In the genomic region with DNA sequence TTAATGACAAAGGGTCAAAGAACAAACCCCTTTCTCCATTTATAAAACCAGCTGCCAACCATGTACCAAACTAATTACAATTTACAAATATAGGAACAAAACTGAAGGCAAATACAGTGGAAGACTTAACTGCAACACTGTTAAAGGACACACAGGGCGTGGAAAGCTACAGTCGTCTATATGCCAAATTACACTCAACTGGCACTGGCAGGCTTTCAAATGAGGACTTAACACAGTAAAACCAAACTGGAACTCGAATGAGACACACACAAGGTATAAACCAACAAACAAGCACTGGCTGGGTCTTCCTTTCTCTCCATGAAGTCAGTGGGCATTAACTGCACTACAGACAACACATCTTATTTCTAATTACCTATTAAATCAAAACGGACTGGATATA, we compare ENCODE assay signal across 26 mouse cellular contexts.
DNase-seq lines count a peak whose midpoint lies in the region; ATAC-seq and TF ChIP-seq lines count a peak whose summit lies in the region.
"Had no signal": no experiment of that assay in that cellular context is flagged by ENCODE, and none has a peak within 500 bp of the region (broad histone marks: within the 10 kb centered on the region; RNA-seq: fewer than 3 reads in every experiment).

No protein-coding gene starts in this region.

- no peak for TF ChIP-seq CTCF in layer of hippocampus, adult 2 months (conservative IDR thresholded peaks at IDR 0.05)

- no peak overlapping the region for H3K9ac ChIP-seq in forebrain, embryonic 14.5 days (ENCODE audit: low read length)
- H3K9ac ChIP-seq in forebrain, embryonic 13.5 days, result no peak overlapping the region
- H3K9ac ChIP-seq: embryonic facial prominence, embryonic 13.5 days; embryonic facial prominence, embryonic 15.5 days; forebrain, embryonic 12.5 days had no signal

- 64% methylated on average over 4 of the region's 4 CpGs for WGBS in forebrain, embryonic 14.5 days
- WGBS in forebrain, embryonic 13.5 days, result 63% methylated on average over 4 of the region's 4 CpGs

- no peaks in the 10 kb centered on the region for H3K4me1 ChIP-seq in forebrain, embryonic 14.5 days (ENCODE audit: control insufficient read depth, insufficient read depth, low read length)
- H3K4me1 ChIP-seq in forebrain, embryonic 13.5 days, result 0 out of 2 replicates have a peak, but pooled peaks cover under 1% of the 10 kb centered on the region
- H3K4me1 ChIP-seq: embryonic facial prominence, embryonic 15.5 days had no signal

- no peaks in the 10 kb centered on the region for H3K27me3 ChIP-seq in forebrain, embryonic 14.5 days (replicated peaks; ENCODE audit: control insufficient read depth, insufficient read depth, low read length)
- H3K27me3 ChIP-seq in forebrain, embryonic 13.5 days, result no peaks in the 10 kb centered on the region
- H3K27me3 ChIP-seq: CH12.LX; embryonic facial prominence, embryonic 13.5 days; embryonic facial prominence, embryonic 15.5 days; forebrain, embryonic 12.5 days; Patski had no signal

- no peak overlapping the region for H3K27ac ChIP-seq in forebrain, embryonic 14.5 days (ENCODE audit: low read depth, low read length)
- H3K27ac ChIP-seq in forebrain, embryonic 13.5 days, result no peak overlapping the region
- H3K27ac ChIP-seq in layer of hippocampus, adult 2 months, result peak overlapping the region; percentile 55
- H3K27ac ChIP-seq: embryonic facial prominence, embryonic 13.5 days; embryonic facial prominence, embryonic 15.5 days; forebrain, embryonic 10.5 days; forebrain, embryonic 12.5 days had no signal

- no peak for ATAC-seq in forebrain, embryonic 14.5 days
- ATAC-seq in forebrain, embryonic 13.5 days, result no peak
- ATAC-seq: activated CD4-positive, CD25-positive, alpha-beta regulatory T cell, adult 4 months; CD4-positive, CD25-positive, alpha-beta regulatory T cell, adult 4 months; forebrain, embryonic 16.5 days; Patski had no signal

- H3K9me3 ChIP-seq in forebrain, embryonic 14.5 days (replicated peaks; ENCODE audit: control insufficient read depth, low read length), result no peaks in the 10 kb centered on the region
- H3K9me3 ChIP-seq in forebrain, embryonic 13.5 days (replicated peaks), result 0 out of 2 replicates have a peak, but pooled peaks cover 7% of the 10 kb centered on the region
- H3K9me3 ChIP-seq: embryonic facial prominence, embryonic 13.5 days; embryonic facial prominence, embryonic 15.5 days; G1E had no signal

- H3K36me3 ChIP-seq in forebrain, embryonic 14.5 days (ENCODE audit: control insufficient read depth, insufficient read depth, low read length), result peaks cover 18% of the 10 kb centered on the region
- peaks cover 18% of the 10 kb centered on the region for H3K36me3 ChIP-seq in forebrain, embryonic 13.5 days (ENCODE audit: poor library complexity, severe bottlenecking)

- no peak overlapping the region for H3K4me3 ChIP-seq in forebrain, embryonic 14.5 days (ENCODE audit: low read depth, low read length)
- H3K4me3 ChIP-seq in forebrain, embryonic 13.5 days, result no peak overlapping the region
- no peak overlapping the region for H3K4me3 ChIP-seq in layer of hippocampus, adult 2 months
- H3K4me3 ChIP-seq: embryonic facial prominence, embryonic 13.5 days; embryonic facial prominence, embryonic 15.5 days; erythroblast, embryonic 14.5 days; forebrain, embryonic 10.5 days; forebrain, embryonic 12.5 days had no signal

- no peak overlapping the region for H3K4me2 ChIP-seq in forebrain, embryonic 14.5 days (ENCODE audit: low read length)
- H3K4me2 ChIP-seq in forebrain, embryonic 13.5 days, result no peak overlapping the region
- H3K4me2 ChIP-seq: embryonic facial prominence, embryonic 13.5 days; embryonic facial prominence, embryonic 15.5 days; forebrain, embryonic 12.5 days had no signal

- DNase-seq in forebrain, embryonic 14.5 days (ENCODE audit: low spot score), result peak; percentile 16
- DNase-seq in layer of hippocampus, adult 2 months (ENCODE audit: low spot score in 2 of 2), result no peak
- no peak for DNase-seq in layer of hippocampus, adult 18-20 months (ENCODE audit: low spot score in 2 of 2)
- peak; percentile 53 for DNase-seq in brain, adult 2 months (ENCODE audit: low read depth, low spot score)
- DNase-seq: adrenal gland, adult 8-10 months; adrenal gland, postnatal 14 days; adrenal gland, postnatal 36 days; B cell, adult 2 months; cerebellum, adult 11 months; cerebellum, adult 18-20 months; cerebellum, adult 8-10 months; cerebellum, adult 9-11 months; cerebellum, postnatal 14 days; embryo, embryonic 11 days had no signal

Comparison
In these comparisons a context has a peak if more than half of its experiments do, and no peak if none do; other contexts are left out.
1. DNase-seq: peak in forebrain, embryonic 14.5 days (single experiment) and brain, adult 2 months (single experiment); none in layer of hippocampus, adult 2 months (0 of 2) and layer of hippocampus, adult 18-20 months (0 of 2).